Mouse (Mus musculus): ENCODE results near the gene Gm21836.
"Not testable (repeated sequence)": the region's sequence is repeated elsewhere in the genome, so short reads cannot be mapped to it uniquely, and the experiment has no call there.

Gm21836 gene

DNA sequence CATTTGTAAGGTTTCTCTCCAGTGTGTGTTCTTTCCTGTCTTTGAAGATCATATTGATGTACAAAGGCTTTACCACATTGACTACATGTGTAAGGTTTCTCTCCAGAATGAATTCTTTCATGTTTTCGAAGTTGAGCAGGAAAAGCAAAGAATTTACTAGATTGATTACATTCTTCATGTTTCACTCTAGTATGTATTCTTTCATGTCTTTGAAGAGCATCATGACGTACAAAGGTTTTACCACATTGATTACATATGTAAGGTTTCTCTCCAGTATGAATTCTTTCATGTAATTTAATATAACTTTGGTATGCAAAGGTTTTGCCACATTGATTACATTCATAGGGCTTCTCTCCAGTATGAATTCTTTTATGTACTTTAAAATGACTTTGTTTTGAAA lies at the start of gene Gm21836:
Gene Gm21836 (minus strand): TSS at position 101 of the 400 bp plus-strand sequence.
- DNase-seq (ENCODE audit: low read depth, low spot score): not testable (repeated sequence)

DNA sequence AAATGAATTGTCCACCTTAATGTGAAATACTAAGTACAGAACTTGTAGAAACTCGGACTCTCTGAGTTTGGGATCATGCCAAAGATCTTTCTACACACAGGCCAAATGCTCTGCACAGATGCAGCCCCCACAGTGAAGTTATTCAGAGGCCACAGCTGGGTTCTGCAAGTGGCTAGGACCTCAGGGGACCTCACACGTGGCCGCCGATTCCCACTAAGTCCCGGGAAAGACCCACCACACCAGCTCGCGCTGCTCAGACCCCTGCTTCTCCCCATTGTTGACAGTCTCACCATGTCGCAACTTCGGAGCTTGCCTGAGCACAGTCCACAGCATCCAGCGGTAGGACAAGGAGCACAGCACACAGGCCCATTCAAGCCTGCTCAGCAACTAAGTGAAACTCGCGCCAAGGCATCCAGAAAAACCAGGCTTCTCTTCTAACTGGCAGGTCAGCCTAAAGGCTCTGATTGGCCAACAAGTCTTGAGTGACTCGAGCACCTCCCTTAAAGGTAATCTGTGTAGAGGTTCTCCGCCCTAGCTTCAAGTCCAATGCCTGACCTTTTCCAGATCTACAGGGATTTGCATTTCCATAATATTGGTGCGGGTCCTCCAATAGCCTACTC lies 13.1 kb downstream of the Gm21836 start:
- DNase-seq (ENCODE audit: low read depth, low spot score): not testable (repeated sequence)

DNA sequence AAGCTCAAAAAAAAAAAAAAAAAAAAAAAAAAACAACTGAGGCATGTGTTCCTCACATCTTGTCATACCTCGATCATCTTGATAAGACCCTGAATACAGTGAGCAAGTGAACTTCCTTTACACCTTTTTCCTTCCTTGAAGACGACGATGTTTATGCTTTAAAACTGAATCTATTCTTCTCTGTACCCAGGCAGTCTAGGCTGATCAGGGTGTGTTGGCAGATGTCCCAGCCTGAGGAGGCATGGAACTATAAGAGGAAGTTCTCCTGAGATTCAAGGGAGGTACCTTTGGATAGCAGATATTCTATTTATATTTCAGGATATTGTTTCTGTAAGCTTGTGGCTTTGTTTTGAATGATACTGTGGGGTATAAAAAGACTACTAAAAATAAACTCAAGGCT lies 15.5 kb downstream of the Gm21836 start:
- DNase-seq (ENCODE audit: low read depth, low spot score): no peak

DNA sequence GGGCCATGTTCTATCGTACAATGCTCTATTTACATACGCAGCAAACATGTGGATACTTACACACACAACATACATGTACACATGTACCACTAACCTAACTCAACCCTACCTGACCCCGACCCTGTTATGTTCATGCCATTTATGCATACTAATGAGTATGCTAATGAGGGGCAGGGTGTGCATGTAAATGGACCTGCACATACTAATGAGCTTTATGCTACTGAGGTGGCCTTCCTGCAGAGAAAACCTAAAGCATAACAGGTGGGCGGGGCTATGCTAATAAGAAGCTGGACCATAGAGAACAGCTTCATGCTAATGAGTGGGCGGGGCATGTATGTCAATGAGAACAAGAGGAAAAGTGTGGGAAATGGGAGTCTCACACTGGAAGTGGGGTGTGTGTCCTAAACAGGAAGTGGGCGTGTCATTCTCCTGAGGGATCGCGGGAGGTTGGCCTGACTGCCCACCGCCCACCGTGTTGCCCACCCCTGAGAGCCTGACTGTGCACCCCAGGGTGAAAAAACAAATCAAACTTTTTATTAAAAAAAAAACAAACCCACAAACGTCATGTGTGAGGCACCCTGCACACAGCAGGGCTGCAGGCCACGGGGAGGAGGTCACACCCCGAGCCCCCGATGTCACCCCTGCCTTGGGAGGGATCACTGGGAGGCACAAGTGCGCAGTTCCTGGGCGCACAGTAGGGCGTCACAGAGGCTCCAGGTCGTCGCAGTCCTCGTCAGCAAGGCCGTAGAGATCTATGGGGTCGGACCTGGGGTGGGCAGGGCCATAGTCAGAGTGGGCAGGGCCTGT lies 17.3 kb downstream of the Gm21836 start, which contains the start of gene Ppp2r3d:
Gene Ppp2r3d (minus strand): TSS at position 803 of the 807 bp plus-strand sequence.
- DNase-seq (ENCODE audit: low read depth, low spot score): peak; percentile 26

DNA sequence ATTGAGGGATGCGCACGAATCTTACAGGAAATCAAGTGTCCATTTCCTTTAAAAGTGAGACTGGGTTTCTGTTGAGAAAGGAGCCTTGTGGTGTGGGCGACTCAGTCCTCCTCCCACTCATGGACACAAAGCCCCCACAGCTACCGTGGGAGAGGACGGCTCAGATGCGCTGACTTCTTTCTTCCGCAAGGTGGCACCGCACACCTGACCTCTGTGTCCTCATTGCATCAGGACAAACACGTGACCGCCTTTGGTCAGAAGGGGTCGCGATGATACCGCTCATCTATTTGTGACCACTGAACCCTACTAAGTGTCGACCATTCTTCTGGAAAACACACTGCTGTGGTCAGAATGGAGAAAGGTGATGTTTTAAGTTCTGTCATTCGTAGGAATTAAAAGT lies 17.9 kb downstream of the Gm21836 start:
- DNase-seq (ENCODE audit: low read depth, low spot score): no peak

DNA sequence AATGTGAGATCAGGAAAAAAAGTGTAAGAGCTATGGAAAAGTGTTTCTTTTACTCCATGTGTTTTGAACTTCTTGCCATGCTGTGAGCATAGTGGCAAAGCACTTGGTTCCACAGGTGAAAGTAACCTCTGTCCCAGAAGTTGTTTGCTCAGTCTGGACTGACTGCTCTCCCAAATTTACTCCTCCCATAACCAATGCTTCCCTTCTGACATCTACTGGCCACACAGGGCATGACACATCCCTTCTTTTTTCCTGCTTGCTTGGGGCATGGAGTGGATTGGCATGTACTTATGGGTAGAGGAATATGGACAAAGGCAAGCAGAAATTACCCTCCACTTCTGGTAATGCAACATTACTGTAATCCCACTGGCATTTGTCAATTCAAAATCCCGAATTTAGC lies 37.0 kb downstream of the Gm21836 start:
- DNase-seq (ENCODE audit: low read depth, low spot score): peak; percentile 10

All from CD4-positive helper T cell, adult 2 months (primary cell).